Mouse (Mus musculus) midbrain, embryonic 13.5 days (tissue): Measurements from ENCODE around the gene Zc3h12c. TPM values are rescaled to one million over a fixed set of nuclear protein-coding genes. Genes with fewer than 3 reads are reported as not detected.

Source experiments
- ATAC-seq: fragments of 200-750 bp; cut with Nextera tagmentation; 2 replicates; pipeline ENCODE4 v1.8.0; 2017; ENCODE audit warnings: mild to moderate bottlenecking, moderate TSS enrichment, moderate library complexity
- H3K27ac ChIP-seq: fragments of 300-500 bp; sonication (generic); 2 replicates; pipeline ENCODE4 v1.5.1; 2015; ENCODE audit warnings: inconsistent platforms, mild to moderate bottlenecking, moderate library complexity
- H3K27me3 ChIP-seq: fragments of 300-500 bp; sonication (generic); 2 replicates; pipeline ENCODE4 v1.6.1; 2015; ENCODE audit warnings: mild to moderate bottlenecking, inconsistent platforms
- H3K36me3 ChIP-seq: fragments of 300-500 bp; sonication (generic); 2 replicates; pipeline ENCODE4 v1.6.1; 2015; ENCODE audit warnings: mild to moderate bottlenecking, inconsistent platforms
- H3K4me1 ChIP-seq: fragments of 300-500 bp; sonication (generic); replicated peaks from 2 replicates; pipeline ENCODE4 v1.6.1; 2015; ENCODE audit warnings: inconsistent platforms
- H3K4me2 ChIP-seq: fragments of 300-500 bp; sonication (generic); replicated peaks from 2 replicates; pipeline ENCODE4 v1.6.1; 2015; ENCODE audit warnings: moderate library complexity, mild to moderate bottlenecking, inconsistent platforms
- H3K4me3 ChIP-seq: fragments of 300-500 bp; sonication (generic); replicated peaks from 2 replicates; pipeline ENCODE4 v1.5.1; 2015; ENCODE audit warnings: mild to moderate bottlenecking, inconsistent platforms
- H3K9ac ChIP-seq: fragments of 300-500 bp; sonication (generic); replicated peaks from 2 replicates; pipeline ENCODE4 v1.6.1; 2015; ENCODE audit warnings: mild to moderate bottlenecking, inconsistent platforms
- H3K9me3 ChIP-seq: fragments of 300-500 bp; sonication (generic); 2 replicates; pipeline ENCODE4 v1.6.1; 2016; ENCODE audit warnings: mild to moderate bottlenecking, inconsistent platforms
- WGBS: fragments of 180-500 bp; shearing (Covaris S2); methylation state at CpG from one replicate; pipeline ENCODE4 v1.1.7; 2015; 5-methylcytosine and 5-hydroxymethylcytosine counted together
- polyA plus RNA-seq: library from polyadenylated mRNA; unstranded; fragments of >200 nt; fragmentation: Nextera tagmentation; extraction: Ambion mirVana; gene quantifications from 2 replicates; pipeline ENCODE4 v1.2.1, GENCODE M21; 2015

The Zc3h12c gene
- polyA plus RNA-seq = 10.8 and 10.9 TPM in 2 replicates

GRCm38 (mm10) chr9:52167863-52168685, at the start of gene Zc3h12c:
Zc3h12c (minus strand) TSS chr9:52168572.
- peak within 1 kb of the TSS; percentile 58 for H3K4me2 ChIP-seq

DNA sequence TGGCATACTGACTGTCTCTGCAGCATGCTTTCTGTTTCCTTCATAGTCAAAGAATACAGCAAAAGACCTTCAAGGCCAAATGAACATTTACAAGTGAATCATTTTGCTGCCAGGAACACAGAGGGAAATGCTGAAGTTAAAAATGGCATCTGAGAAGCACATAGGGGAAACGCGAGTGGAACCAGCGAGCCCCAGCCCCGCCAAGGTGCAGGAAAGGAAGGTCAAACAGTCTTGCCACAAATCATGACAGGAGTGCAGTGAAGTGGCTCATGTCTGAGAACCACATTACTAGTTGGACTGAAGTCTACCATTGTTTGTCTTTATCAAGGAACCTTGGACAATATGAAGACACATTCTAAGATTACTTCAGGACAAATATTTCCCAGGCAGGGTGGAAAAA, 49.3 kb upstream of the Zc3h12c start:
- H3K9me3 ChIP-seq = no peaks in the 10 kb centered on the region
- no peaks in the 10 kb centered on the region for H3K27me3 ChIP-seq
- no peak for ATAC-seq
- no peaks in the 10 kb centered on the region for H3K36me3 ChIP-seq
- H3K4me3 ChIP-seq = no peak overlapping the region
- 87% methylated on average over 4 of the region's 4 CpGs for WGBS
- H3K9ac ChIP-seq = no peak overlapping the region
- H3K4me2 ChIP-seq = no peak overlapping the region
- H3K27ac ChIP-seq = no peak overlapping the region
- H3K4me1 ChIP-seq = no peaks in the 10 kb centered on the region

More at GRCm38 (mm10) chr9:52167863-52168685, at the start of gene Zc3h12c:
- ATAC-seq = peak; percentile 86
- WGBS = under 1% methylated on average over 92 of the region's 100 CpGs
- H3K27me3 ChIP-seq = 0 out of 2 replicates have a peak, but pooled peaks cover 12% of the 10 kb centered on the region
- H3K4me3 ChIP-seq = peak within 1 kb of the TSS; percentile 85
- H3K36me3 ChIP-seq = no peaks in the 10 kb centered on the region
- peaks cover 41% of the 10 kb centered on the region for H3K4me1 ChIP-seq
- H3K9ac ChIP-seq = peak within 1 kb of the TSS; percentile 99
- H3K9me3 ChIP-seq = no peaks in the 10 kb centered on the region
- peak within 1 kb of the TSS; percentile 99 for H3K27ac ChIP-seq

GRCm38 (mm10) chr9:52215291-52215690, 46.9 kb upstream of the Zc3h12c start:
- H3K4me2 ChIP-seq = no peak overlapping the region
- H3K27ac ChIP-seq = no peak overlapping the region
- no peaks in the 10 kb centered on the region for H3K27me3 ChIP-seq
- 91% methylated on average over 3 of the region's 3 CpGs for WGBS
- H3K36me3 ChIP-seq = no peaks in the 10 kb centered on the region
- H3K4me1 ChIP-seq = no peaks in the 10 kb centered on the region
- no peak overlapping the region for H3K4me3 ChIP-seq
- ATAC-seq = no peak
- no peak overlapping the region for H3K9ac ChIP-seq
- no peaks in the 10 kb centered on the region for H3K9me3 ChIP-seq

GRCm38 (mm10) chr9:52212416-52212815, 44.0 kb upstream of the Zc3h12c start:
- Histone ChIP-seq H3K4me3 (no peak overlapping the region), H3K27me3 (no peaks in the 10 kb centered on the region), H3K4me1 (no peaks in the 10 kb centered on the region), H3K27ac (no peak overlapping the region), H3K9ac (no peak overlapping the region), H3K9me3 (no peaks in the 10 kb centered on the region), H3K4me2 (no peak overlapping the region), H3K36me3 (no peaks in the 10 kb centered on the region)
- 88% methylated on average over 6 of the region's 6 CpGs for WGBS
- ATAC-seq = no peak

- no peak for ATAC-seq
- H3K4me2 ChIP-seq = no peak overlapping the region
- H3K36me3 ChIP-seq = no peaks in the 10 kb centered on the region
- H3K4me1 ChIP-seq = no peaks in the 10 kb centered on the region
- WGBS = 87% methylated on average over 3 of the region's 3 CpGs
- H3K27me3 ChIP-seq = no peaks in the 10 kb centered on the region
- no peaks in the 10 kb centered on the region for H3K9me3 ChIP-seq
- H3K9ac ChIP-seq = no peak overlapping the region
- H3K27ac ChIP-seq = no peak overlapping the region
- no peak overlapping the region for H3K4me3 ChIP-seq
Measured at GRCm38 (mm10) chr9:52208510-52209030, 40.2 kb upstream of the Zc3h12c start.

DNA sequence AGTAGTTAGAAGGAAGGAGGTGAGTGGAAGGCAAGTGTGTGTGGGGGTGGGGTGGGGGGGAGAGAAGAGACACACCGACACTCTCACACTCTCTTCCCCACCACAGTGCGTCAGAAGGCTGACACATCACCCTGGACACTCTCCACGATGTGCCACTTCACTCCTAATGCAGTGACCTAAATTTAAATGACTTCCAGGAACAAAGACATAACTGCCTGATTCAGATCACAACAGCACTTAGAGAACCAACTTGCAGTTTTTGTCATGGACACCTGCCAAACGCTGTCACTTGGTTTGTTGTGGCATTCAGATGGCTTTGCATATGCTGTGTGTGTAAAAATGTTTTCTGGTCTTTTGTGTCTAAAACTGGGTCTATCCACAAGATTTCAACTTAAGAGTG, 34.8 kb upstream of the Zc3h12c start:
- Histone ChIP-seq H3K9me3 (no peaks in the 10 kb centered on the region), H3K27me3 (no peaks in the 10 kb centered on the region), H3K4me2 (no peak overlapping the region), H3K9ac (no peak overlapping the region), H3K27ac (no peak overlapping the region), H3K36me3 (no peaks in the 10 kb centered on the region), H3K4me1 (no peaks in the 10 kb centered on the region), H3K4me3 (no peak overlapping the region)
- 73% methylated on average over 4 of the region's 4 CpGs for WGBS
- ATAC-seq = no peak

DNA sequence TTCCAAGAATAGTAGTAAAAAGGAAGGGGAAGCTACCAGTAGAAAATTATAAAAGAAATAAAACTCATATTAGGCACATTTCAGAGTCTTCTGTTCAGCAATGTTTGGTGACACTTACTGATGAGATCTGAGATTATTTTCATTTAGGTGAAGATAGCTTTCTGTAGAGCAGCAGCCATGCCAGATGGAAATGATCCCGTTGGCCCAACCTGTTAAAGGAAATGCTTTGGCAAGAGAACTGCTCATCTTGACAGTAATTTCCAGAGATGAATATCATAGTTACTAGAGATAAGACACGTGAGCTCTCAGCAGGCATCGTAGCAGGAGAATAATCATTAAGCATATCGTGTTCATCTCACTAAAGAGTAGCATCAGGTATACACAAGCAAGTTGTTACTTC, 31.9 kb upstream of the Zc3h12c start:
- Histone ChIP-seq H3K9ac (no peak overlapping the region), H3K36me3 (no peaks in the 10 kb centered on the region), H3K4me2 (no peak overlapping the region), H3K27ac (no peak overlapping the region), H3K27me3 (no peaks in the 10 kb centered on the region), H3K4me3 (no peak overlapping the region), H3K9me3 (no peaks in the 10 kb centered on the region), H3K4me1 (no peaks in the 10 kb centered on the region)
- WGBS = 84% methylated on average over 4 of the region's 4 CpGs
- no peak for ATAC-seq

DNA sequence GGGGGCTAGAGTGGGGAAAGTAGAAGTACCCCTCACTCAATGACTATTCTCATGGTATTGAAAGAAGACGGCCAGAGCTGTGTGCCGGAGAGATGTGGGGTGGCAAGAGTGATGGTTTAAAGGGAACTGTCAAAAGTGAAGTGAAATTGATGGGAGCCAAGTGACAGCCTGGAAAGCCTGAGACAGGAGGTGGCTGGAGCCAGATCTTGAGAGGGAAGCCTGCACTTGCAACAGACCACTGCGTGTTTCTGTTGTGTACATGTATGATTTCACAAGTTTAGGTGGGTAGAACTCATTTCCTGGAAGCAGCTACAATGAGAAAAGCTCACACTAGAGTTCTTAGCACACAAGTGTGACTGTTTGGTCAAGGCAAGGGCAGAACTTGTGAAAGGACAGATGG, 27.5 kb upstream of the Zc3h12c start:
- no peaks in the 10 kb centered on the region for H3K27me3 ChIP-seq
- no peak overlapping the region for H3K9ac ChIP-seq
- ATAC-seq = no peak
- H3K4me3 ChIP-seq = no peak overlapping the region
- H3K27ac ChIP-seq = no peak overlapping the region
- 90% methylated on average over 3 of the region's 3 CpGs for WGBS
- H3K4me1 ChIP-seq = no peaks in the 10 kb centered on the region
- no peak overlapping the region for H3K4me2 ChIP-seq
- H3K36me3 ChIP-seq = no peaks in the 10 kb centered on the region
- no peaks in the 10 kb centered on the region for H3K9me3 ChIP-seq

- Histone ChIP-seq H3K27me3 (no peaks in the 10 kb centered on the region), H3K36me3 (no peaks in the 10 kb centered on the region), H3K4me1 (peaks cover 2% of the 10 kb centered on the region; the same call in 1 of the 2 replicates), H3K9ac (no peak overlapping the region), H3K9me3 (no peaks in the 10 kb centered on the region), H3K4me3 (no peak overlapping the region), H3K27ac (no peak overlapping the region), H3K4me2 (no peak overlapping the region)
- ATAC-seq = no peak
- WGBS = 86% methylated on average over 5 of the region's 5 CpGs
Measured at GRCm38 (mm10) chr9:52193851-52194250, 25.5 kb upstream of the Zc3h12c start.

- H3K9ac ChIP-seq = no peak overlapping the region
- H3K9me3 ChIP-seq = no peaks in the 10 kb centered on the region
- no peaks in the 10 kb centered on the region for H3K36me3 ChIP-seq
- no peaks in the 10 kb centered on the region for H3K27me3 ChIP-seq
- ATAC-seq = no peak
- WGBS = 91% methylated on average over 4 of the region's 4 CpGs
- H3K4me3 ChIP-seq = no peak overlapping the region
- no peak overlapping the region for H3K27ac ChIP-seq
- no peak overlapping the region for H3K4me2 ChIP-seq
- H3K4me1 ChIP-seq = peaks cover 12% of the 10 kb centered on the region
Measured at GRCm38 (mm10) chr9:52190907-52191306, 22.5 kb upstream of the Zc3h12c start.

- Histone ChIP-seq H3K4me3 (no peak overlapping the region), H3K9ac (peak overlapping the region; percentile 21; the same call in 1 of the 2 replicates), H3K4me1 (peaks cover 12% of the 10 kb centered on the region), H3K36me3 (no peaks in the 10 kb centered on the region), H3K27me3 (no peaks in the 10 kb centered on the region), H3K27ac (peak overlapping the region; percentile 75), H3K4me2 (peak overlapping the region; percentile 33), H3K9me3 (0 out of 2 replicates have a peak, but pooled peaks cover 5% of the 10 kb centered on the region)
- 12% methylated on average over 8 of the region's 8 CpGs for WGBS
- ATAC-seq = peak; percentile 97
Measured at GRCm38 (mm10) chr9:52188106-52188505, 19.7 kb upstream of the Zc3h12c start.

DNA sequence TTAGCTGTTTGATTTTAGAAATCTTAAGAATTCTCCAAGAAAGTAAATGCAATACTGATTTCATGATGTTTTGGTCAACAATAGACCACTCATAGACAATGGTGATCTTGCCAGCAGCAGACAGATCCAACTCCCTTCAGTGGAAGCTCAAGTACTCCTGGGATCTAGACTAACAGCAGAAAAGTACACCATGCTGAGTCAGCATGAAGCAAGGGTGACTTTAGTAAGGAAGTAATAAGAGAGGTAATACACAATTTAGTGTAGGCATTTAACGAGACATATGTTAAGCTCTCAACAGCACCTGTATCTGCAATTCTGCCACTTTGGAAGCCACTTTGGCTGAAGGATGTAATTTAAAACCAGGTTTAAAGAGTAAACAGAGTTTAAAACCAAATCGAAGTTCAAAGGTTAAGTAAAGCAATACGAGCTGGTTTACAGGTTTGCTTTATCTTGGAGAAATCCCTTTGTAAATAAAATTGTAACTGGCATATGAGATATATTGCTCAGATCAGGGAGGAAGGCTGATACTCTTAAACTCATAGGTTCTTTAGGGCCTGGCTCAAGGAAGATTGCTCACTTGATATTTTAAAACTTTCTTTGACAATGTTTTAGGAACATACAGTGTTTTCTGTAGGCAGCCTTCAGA, 18.0 kb upstream of the Zc3h12c start:
- H3K27me3 ChIP-seq = no peaks in the 10 kb centered on the region

More for the DNA sequence above, 18.0 kb upstream of the Zc3h12c start:
- Histone ChIP-seq H3K27ac (no peak overlapping the region), H3K4me2 (no peak overlapping the region), H3K4me1 (peaks cover 12% of the 10 kb centered on the region), H3K4me3 (no peak overlapping the region), H3K9me3 (0 out of 2 replicates have a peak, but pooled peaks cover 5% of the 10 kb centered on the region), H3K36me3 (no peaks in the 10 kb centered on the region), H3K9ac (no peak overlapping the region)
- 88% methylated on average over 3 of the region's 3 CpGs for WGBS
- ATAC-seq = no peak
